ENCODE assay signal across 17 mouse cellular contexts in genomic region chr9:18275901-18276300, GRCm38 (mm10).
"Had no signal": no experiment of that assay in that cellular context is flagged by ENCODE, and none has a peak within 500 bp of the region (broad histone marks: within the 10 kb centered on the region; RNA-seq: fewer than 3 reads in every experiment).

No protein-coding gene starts in this region.

- DNase-seq: retina, postnatal 1 day; right cerebral cortex, adult 18-20 months; right cerebral cortex, postnatal 14 days; right cerebral cortex, postnatal 25 days; right cerebral cortex, postnatal 4 days; spleen, adult 18-20 months; thymus, adult 18-20 months; thymus, adult 2 months; thymus, postnatal 14 days; thymus, postnatal 25 days; thymus, postnatal 36 days; thymus, postnatal 4 days had no signal

- H3K36me3 ChIP-seq: neural tube, embryonic 12.5 days; neural tube, embryonic 13.5 days; neural tube, embryonic 15.5 days; stomach, embryonic 15.5 days had no signal

- H3K27me3 ChIP-seq: neural tube, embryonic 12.5 days; neural tube, embryonic 13.5 days; neural tube, embryonic 15.5 days; stomach, embryonic 15.5 days had no signal

- H3K4me3 ChIP-seq: neural tube, embryonic 12.5 days; neural tube, embryonic 13.5 days; neural tube, embryonic 15.5 days; stomach, embryonic 15.5 days had no signal

- H3K9ac ChIP-seq: neural tube, embryonic 12.5 days; neural tube, embryonic 13.5 days; neural tube, embryonic 15.5 days; stomach, embryonic 15.5 days had no signal

- H3K4me2 ChIP-seq: neural tube, embryonic 12.5 days; neural tube, embryonic 13.5 days; neural tube, embryonic 15.5 days; stomach, embryonic 15.5 days had no signal

- H3K27ac ChIP-seq: neural tube, embryonic 12.5 days; neural tube, embryonic 13.5 days; neural tube, embryonic 15.5 days; stomach, embryonic 15.5 days; stomach, postnatal 0 days had no signal

- H3K4me1 ChIP-seq: neural tube, embryonic 12.5 days; neural tube, embryonic 13.5 days; neural tube, embryonic 15.5 days; stomach, embryonic 15.5 days had no signal

- H3K9me3 ChIP-seq: neural tube, embryonic 12.5 days; neural tube, embryonic 13.5 days; neural tube, embryonic 15.5 days; stomach, embryonic 15.5 days had no signal
